Mouse (Mus musculus) midbrain, embryonic 15.5 days (tissue): ENCODE data around the gene Olfr854. TPM values are rescaled to one million over a fixed set of nuclear protein-coding genes. Genes with fewer than 3 reads are reported as not detected.

Experiments
- ATAC-seq: fragments of 200-750 bp; cut with Nextera tagmentation; replicated peaks from 2 replicates; pipeline ENCODE4 v1.8.0; 2017; ENCODE audit warnings: moderate TSS enrichment
- H3K27ac ChIP-seq: fragments of 300-500 bp; sonication (generic); 2 replicates; pipeline ENCODE4 v1.5.1; 2015; ENCODE audit warnings: mild to moderate bottlenecking, inconsistent platforms
- H3K27me3 ChIP-seq: fragments of 300-500 bp; sonication (generic); replicated peaks from 2 replicates; pipeline ENCODE4 v1.6.1; 2015; ENCODE audit warnings: inconsistent platforms
- H3K36me3 ChIP-seq: fragments of 300-500 bp; sonication (generic); replicated peaks from 2 replicates; pipeline ENCODE4 v1.6.1; 2015; ENCODE audit warnings: inconsistent platforms
- H3K4me1 ChIP-seq: fragments of 300-500 bp; sonication (generic); 2 replicates; pipeline ENCODE4 v1.6.1; 2015; ENCODE audit warnings: inconsistent platforms
- H3K4me2 ChIP-seq: fragments of 300-500 bp; sonication (generic); 2 replicates; pipeline ENCODE4 v1.6.1; 2015; ENCODE audit warnings: inconsistent platforms, mild to moderate bottlenecking, moderate library complexity
- H3K4me3 ChIP-seq: fragments of 300-500 bp; sonication (generic); 2 replicates; pipeline ENCODE4 v1.5.1; 2015; ENCODE audit warnings: mild to moderate bottlenecking, inconsistent platforms
- H3K9ac ChIP-seq: fragments of 300-500 bp; sonication (generic); 2 replicates; pipeline ENCODE4 v1.6.1; 2015; ENCODE audit warnings: mild to moderate bottlenecking, inconsistent platforms
- H3K9me3 ChIP-seq: fragments of 300-500 bp; sonication (generic); 2 replicates; pipeline ENCODE4 v1.6.1; 2016; ENCODE audit warnings: inconsistent platforms
- WGBS: fragments of 180-500 bp; shearing (Covaris S2); methylation state at CpG from one replicate; pipeline ENCODE4 v1.1.7; 2015; ENCODE audit warnings: mixed read lengths; 5-methylcytosine and 5-hydroxymethylcytosine counted together
- polyA plus RNA-seq: library from polyadenylated mRNA; unstranded; fragments of >200 nt; fragmentation: Nextera tagmentation; extraction: Ambion mirVana; gene quantifications from 2 replicates; pipeline ENCODE4 v1.2.1, GENCODE M21; 2015

Olfr854 gene
- not detected in 2 replicates for polyA plus RNA-seq

DNA sequence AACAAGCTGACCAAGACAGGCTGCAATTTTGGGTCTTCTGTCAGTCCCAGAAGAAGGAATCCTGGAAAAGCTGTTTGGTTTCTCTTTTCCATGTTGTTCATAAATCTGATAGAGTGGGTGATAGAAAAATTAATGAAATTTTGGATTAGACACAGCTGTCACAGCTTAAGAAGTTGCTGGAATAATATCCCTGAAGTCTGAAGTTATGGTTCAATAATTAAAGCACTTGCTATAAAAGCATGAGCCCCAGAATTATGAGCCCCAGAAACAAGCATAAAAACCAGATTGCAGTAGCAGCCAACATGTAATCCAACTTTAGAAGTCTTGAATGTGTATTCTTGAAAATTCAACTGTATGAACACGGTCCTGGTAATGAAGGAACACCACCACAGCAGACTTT, at the start of gene Olfr854:
TSS of gene Olfr854 (minus strand) at position 101 of the 400 bp plus-strand sequence.
- Histone ChIP-seq H3K4me2 (no peak within 1 kb of the TSS), H3K27ac (no peak within 1 kb of the TSS), H3K9me3 (peaks cover 4% of the 10 kb centered on the region; the same call in 1 of the 2 replicates), H3K36me3 (no peaks in the 10 kb centered on the region), H3K4me1 (no peaks in the 10 kb centered on the region), H3K27me3 (no peaks in the 10 kb centered on the region), H3K9ac (no peak within 1 kb of the TSS), H3K4me3 (no peak within 1 kb of the TSS)
- ATAC-seq, result no peak
- 69% methylated on average over 1 of the region's 1 CpGs for WGBS

DNA sequence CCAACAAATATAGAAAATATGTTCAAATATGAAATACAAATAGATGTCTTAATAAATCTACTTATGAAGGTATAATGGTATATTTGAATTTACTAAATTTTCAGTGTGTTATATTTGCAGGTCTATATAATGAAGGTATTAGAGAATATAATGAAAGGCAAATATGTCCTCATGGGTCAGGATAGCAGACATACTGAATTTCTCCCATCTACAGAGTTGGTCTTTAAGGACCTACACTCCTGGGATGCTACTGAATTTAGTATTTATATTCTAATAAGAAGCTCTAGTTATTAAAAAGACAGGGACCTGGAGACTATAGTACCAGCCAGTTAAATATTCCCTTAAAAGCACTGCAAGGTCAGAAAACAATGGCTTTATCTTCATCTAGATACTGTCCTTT, 15.1 kb upstream of the Olfr854 start, which contains the start of gene Olfr855:
TSS of gene Olfr855 (plus strand) at position 301 of the 400 bp plus-strand sequence.
- H3K27ac ChIP-seq, result no peak within 1 kb of the TSS
- no peaks in the 10 kb centered on the region for H3K27me3 ChIP-seq
- no peaks in the 10 kb centered on the region for H3K36me3 ChIP-seq
- H3K9me3 ChIP-seq, result no peaks in the 10 kb centered on the region; the same call in 1 of the 2 replicates
- H3K4me3 ChIP-seq, result no peak within 1 kb of the TSS
- H3K4me2 ChIP-seq, result no peak within 1 kb of the TSS
- no peak within 1 kb of the TSS for H3K9ac ChIP-seq
- ATAC-seq, result no peak
- no peaks in the 10 kb centered on the region for H3K4me1 ChIP-seq

- Histone ChIP-seq H3K4me1 (no peaks in the 10 kb centered on the region), H3K9me3 (peaks cover 3% of the 10 kb centered on the region; the same call in 1 of the 2 replicates), H3K27ac (no peak within 1 kb of the TSS), H3K4me3 (no peak within 1 kb of the TSS), H3K36me3 (no peaks in the 10 kb centered on the region), H3K27me3 (no peaks in the 10 kb centered on the region), H3K9ac (no peak within 1 kb of the TSS), H3K4me2 (no peak within 1 kb of the TSS)
- 70% methylated on average over 1 of the region's 1 CpGs for WGBS
- no peak for ATAC-seq
These were observed 26.2 kb downstream of the Olfr854 start, which contains the start of gene Olfr853 for GRCm38 (mm10) chr9:19540976-19541375. Olfr853 (minus strand) TSS chr9:19541076.

Other genes with a start within 250 kb of the Olfr854 start
- not detected in 2 replicates for gene Olfr845, start 230.9 kb downstream of the Olfr854 start, polyA plus RNA-seq
- not detected in 2 replicates for gene Olfr846, start 203.4 kb downstream of the Olfr854 start, polyA plus RNA-seq
- gene Olfr847, start 188.7 kb downstream of the Olfr854 start, polyA plus RNA-seq, result not detected in 2 replicates
- gene Olfr849, start 127.1 kb downstream of the Olfr854 start, polyA plus RNA-seq, result not detected in 2 replicates
- gene Olfr850, start 89.1 kb downstream of the Olfr854 start, polyA plus RNA-seq, result not detected in 2 replicates
- not detected in 2 replicates for gene Olfr851, start 74.1 kb downstream of the Olfr854 start, polyA plus RNA-seq
- not detected in 2 replicates for gene Olfr853, start 26.3 kb downstream of the Olfr854 start, polyA plus RNA-seq
- not detected in 2 replicates for gene Olfr855, start 15.2 kb upstream of the Olfr854 start, polyA plus RNA-seq
- 39.0 and 39.4 TPM in 2 replicates for gene Zfp317, start 54.7 kb upstream of the Olfr854 start, polyA plus RNA-seq
- gene Olfr857, start 142.1 kb upstream of the Olfr854 start, polyA plus RNA-seq, result not detected in 2 replicates
- gene Olfr58, start 212.9 kb upstream of the Olfr854 start, polyA plus RNA-seq, result not detected in 2 replicates
- not detected in 2 replicates for gene Olfr859, start 237.5 kb upstream of the Olfr854 start, polyA plus RNA-seq